ENCODE assay signal across 8 mouse cellular contexts in genomic region chr7:4795767-4796433, GRCm38 (mm10). TPM values are rescaled to one million over a fixed set of nuclear protein-coding genes. Genes with fewer than 3 reads are reported as not detected.
A peak's percentile ranks its signal among the peaks of the same experiment; 100 is the strongest.
DNase-seq lines count a peak whose midpoint lies in the region; ATAC-seq and TF ChIP-seq lines count a peak whose summit lies in the region.

No protein-coding gene starts in this region.

- no peak overlapping the region for H3K4me2 ChIP-seq in forebrain, embryonic 14.5 days (ENCODE audit: low read length)
- H3K4me2 ChIP-seq in neural tube, embryonic 15.5 days: no peak overlapping the region

- peak; percentile 16; the same call in 1 of the 2 replicates for TF ChIP-seq CTCF in spleen, adult 2 months (IDR thresholded peaks at IDR 0.05; ENCODE audit: extremely low read depth, insufficient read depth, insufficient read length, insufficient replicate concordance)
- TF ChIP-seq CTCF in kidney, adult 2 months (conservative IDR thresholded peaks at IDR 0.05; ENCODE audit: insufficient read depth, insufficient read length, low read depth, low read length): peak; percentile 43

- 71% methylated on average over 7 of the region's 7 CpGs for WGBS in forebrain, embryonic 14.5 days
- 76% methylated on average over 7 of the region's 7 CpGs for WGBS in forebrain, embryonic 10.5 days
- WGBS in spleen, adult 2 months: 82% methylated on average over 7 of the region's 7 CpGs
- 59% methylated on average over 7 of the region's 7 CpGs for WGBS in kidney, adult 2 months
- WGBS in neural tube, embryonic 15.5 days: 64% methylated on average over 7 of the region's 7 CpGs

- peaks cover 45% of the 10 kb centered on the region for H3K36me3 ChIP-seq in forebrain, embryonic 14.5 days (ENCODE audit: control insufficient read depth, insufficient read depth, low read length)
- peaks cover 53% of the 10 kb centered on the region for H3K36me3 ChIP-seq in forebrain, embryonic 10.5 days (replicated peaks)
- peaks cover 19% of the 10 kb centered on the region for H3K36me3 ChIP-seq in spleen, adult 2 months (ENCODE audit: control insufficient read depth, insufficient read depth, low read length)
- peaks cover 2% of the 10 kb centered on the region; the same call in 1 of the 2 replicates for H3K36me3 ChIP-seq in kidney, adult 2 months (ENCODE audit: control insufficient read depth, insufficient read depth, low read length)
- H3K36me3 ChIP-seq in neural tube, embryonic 15.5 days: peaks cover 41% of the 10 kb centered on the region

- H3K9me3 ChIP-seq in forebrain, embryonic 14.5 days (replicated peaks; ENCODE audit: control insufficient read depth, low read length): no peaks in the 10 kb centered on the region
- H3K9me3 ChIP-seq in forebrain, embryonic 10.5 days: no peaks in the 10 kb centered on the region
- H3K9me3 ChIP-seq in neural tube, embryonic 15.5 days (replicated peaks): no peaks in the 10 kb centered on the region

- TF ChIP-seq POLR2A in spleen, adult 2 months (IDR thresholded peaks at IDR 0.05; ENCODE audit: low read depth, low read length): no peak
- no peak for TF ChIP-seq POLR2A in kidney, adult 2 months (IDR thresholded peaks at IDR 0.05; ENCODE audit: low read depth, low read length)

- no peak overlapping the region for H3K27ac ChIP-seq in forebrain, embryonic 14.5 days (ENCODE audit: low read depth, low read length)
- no peak overlapping the region for H3K27ac ChIP-seq in forebrain, embryonic 10.5 days
- no peak overlapping the region for H3K27ac ChIP-seq in spleen, adult 2 months (ENCODE audit: insufficient read depth, low read length)
- no peak overlapping the region for H3K27ac ChIP-seq in kidney, adult 2 months (ENCODE audit: insufficient read depth, low read depth, low read length)
- H3K27ac ChIP-seq in neural tube, embryonic 15.5 days (replicated peaks): peak overlapping the region; percentile 46; the same call in 1 of the 2 replicates

- no peaks in the 10 kb centered on the region for H3K27me3 ChIP-seq in forebrain, embryonic 14.5 days (replicated peaks; ENCODE audit: control insufficient read depth, insufficient read depth, low read length)
- H3K27me3 ChIP-seq in forebrain, embryonic 10.5 days (ENCODE audit: poor library complexity, severe bottlenecking): peaks cover 6% of the 10 kb centered on the region; the same call in 1 of the 2 replicates
- H3K27me3 ChIP-seq in spleen, adult 2 months (ENCODE audit: control insufficient read depth, insufficient read depth, low read length): no peaks in the 10 kb centered on the region
- no peaks in the 10 kb centered on the region for H3K27me3 ChIP-seq in kidney, adult 2 months (replicated peaks; ENCODE audit: control insufficient read depth, insufficient read depth, low read length)
- H3K27me3 ChIP-seq in neural tube, embryonic 15.5 days (replicated peaks): no peaks in the 10 kb centered on the region

- no peak overlapping the region for H3K9ac ChIP-seq in forebrain, embryonic 14.5 days (ENCODE audit: low read length)
- no peak overlapping the region for H3K9ac ChIP-seq in neural tube, embryonic 15.5 days (replicated peaks)

- 0 out of 2 replicates have a peak, but pooled peaks cover 4% of the 10 kb centered on the region for H3K4me1 ChIP-seq in forebrain, embryonic 14.5 days (ENCODE audit: control insufficient read depth, insufficient read depth, low read length)
- peaks cover 13% of the 10 kb centered on the region for H3K4me1 ChIP-seq in forebrain, embryonic 10.5 days
- peaks cover 6% of the 10 kb centered on the region; the same call in 1 of the 2 replicates for H3K4me1 ChIP-seq in spleen, adult 2 months (ENCODE audit: control insufficient read depth, insufficient read depth, insufficient read length)
- H3K4me1 ChIP-seq in kidney, adult 2 months (ENCODE audit: control insufficient read depth, insufficient read depth, low read length): 0 out of 2 replicates have a peak, but pooled peaks cover 3% of the 10 kb centered on the region
- peaks cover 14% of the 10 kb centered on the region for H3K4me1 ChIP-seq in neural tube, embryonic 15.5 days

- no peak overlapping the region for H3K4me3 ChIP-seq in forebrain, embryonic 14.5 days (ENCODE audit: low read depth, low read length)
- no peak overlapping the region for H3K4me3 ChIP-seq in forebrain, embryonic 10.5 days
- no peak overlapping the region for H3K4me3 ChIP-seq in spleen, adult 2 months (ENCODE audit: extremely low read depth, insufficient read depth, insufficient read length)
- no peak overlapping the region for H3K4me3 ChIP-seq in kidney, adult 2 months (ENCODE audit: insufficient read depth, low read depth, low read length)
- no peak overlapping the region for H3K4me3 ChIP-seq in neural tube, embryonic 15.5 days (replicated peaks)

- no peak for ATAC-seq in forebrain, embryonic 14.5 days
- no peak for ATAC-seq in neural tube, embryonic 15.5 days (ENCODE audit: low FRiP score)

- peak; percentile 77 for DNase-seq in forebrain, embryonic 14.5 days (ENCODE audit: low spot score)
- no peak for DNase-seq in forebrain, embryonic 10.5 days (ENCODE audit: extremely low spot score, low spot score)
- DNase-seq in spleen, adult 2 months (ENCODE audit: low read depth in 1 of 2, low spot score in 2 of 2): no peak
- no peak for DNase-seq in spleen, adult 12 weeks (ENCODE audit: low spot score)
- peak; percentile 40 to 47 for DNase-seq in cerebellum, postnatal 25 days
- peak; percentile 62 for DNase-seq in kidney, adult 2 months
- no peak for DNase-seq in gastrocnemius, postnatal 4 days (ENCODE audit: low spot score in 2 of 2)

RNA-seq across cellular contexts. Expression of gene Rpl28, which starts 3.2 kb away (rescaled TPM):
- polyA plus RNA-seq in forebrain, embryonic 14.5 days (2014; fragmentation: Nextera tagmentation; extraction: Ambion mirVana): 179 and 182 TPM in 2 replicates
- 374 and 397 TPM in 2 replicates for polyA plus RNA-seq in forebrain, embryonic 10.5 days (2016; fragmentation: Nextera tagmentation; extraction: Ambion mirVana)
- 316 and 418 TPM in 2 replicates for polyA plus RNA-seq in spleen, adult 2 months (2012; rRNA removed)
- 340 and 597 TPM in 2 replicates for polyA plus RNA-seq in kidney, adult 2 months (2012; rRNA removed)
- 224 and 255 TPM in 2 replicates for polyA plus RNA-seq in neural tube, embryonic 15.5 days (2015; fragmentation: Nextera tagmentation; extraction: Ambion mirVana)
- total RNA-seq in gastrocnemius, postnatal 4 days (2021): 1,000 to 10,000 TPM; 1,080 to 1,143 TPM

RNA-seq across cellular contexts. Expression of gene Tmem238, which starts 6.4 kb away (rescaled TPM):
- 1.5 and 1.7 TPM in 2 replicates for polyA plus RNA-seq in forebrain, embryonic 14.5 days (2014; fragmentation: Nextera tagmentation; extraction: Ambion mirVana)
- polyA plus RNA-seq in forebrain, embryonic 10.5 days (2016; fragmentation: Nextera tagmentation; extraction: Ambion mirVana): 3.9 and 4.4 TPM in 2 replicates
- 17.5 and 34.9 TPM in 2 replicates for polyA plus RNA-seq in spleen, adult 2 months (2012; rRNA removed)
- 57.8 and 87.8 TPM in 2 replicates for polyA plus RNA-seq in kidney, adult 2 months (2012; rRNA removed)
- polyA plus RNA-seq in neural tube, embryonic 15.5 days (2015; fragmentation: Nextera tagmentation; extraction: Ambion mirVana): 6.8 and 9.9 TPM in 2 replicates
- 1 to 10 TPM; 3.7 to 5.2 TPM for total RNA-seq in gastrocnemius, postnatal 4 days (2021)

RNA-seq across cellular contexts. Expression of gene Tmem190, which starts 13.2 kb away (rescaled TPM):
- not detected in 2 replicates for polyA plus RNA-seq in forebrain, embryonic 14.5 days (2014; fragmentation: Nextera tagmentation; extraction: Ambion mirVana)
- polyA plus RNA-seq in forebrain, embryonic 10.5 days (2016; fragmentation: Nextera tagmentation; extraction: Ambion mirVana): 0.34 TPM in 1 of 2 replicates, not detected in the other
- polyA plus RNA-seq in spleen, adult 2 months (2012; rRNA removed): not detected in 2 replicates
- 0.31 TPM in 1 of 2 replicates, not detected in the other for polyA plus RNA-seq in kidney, adult 2 months (2012; rRNA removed)
- polyA plus RNA-seq in neural tube, embryonic 15.5 days (2015; fragmentation: Nextera tagmentation; extraction: Ambion mirVana): not detected in 2 replicates
- total RNA-seq in gastrocnemius, postnatal 4 days (2021): not detected

RNA-seq across cellular contexts. Expression of gene Il11, which starts 13.2 kb away (rescaled TPM):
- polyA plus RNA-seq in forebrain, embryonic 14.5 days (2014; fragmentation: Nextera tagmentation; extraction: Ambion mirVana): 0.21 and 0.32 TPM in 2 replicates
- not detected in 2 replicates for polyA plus RNA-seq in forebrain, embryonic 10.5 days (2016; fragmentation: Nextera tagmentation; extraction: Ambion mirVana)
- polyA plus RNA-seq in spleen, adult 2 months (2012; rRNA removed): 0.09 and 0.23 TPM in 2 replicates
- polyA plus RNA-seq in kidney, adult 2 months (2012; rRNA removed): 0.13 and 0.24 TPM in 2 replicates
- 0.90 and 1.0 TPM in 2 replicates for polyA plus RNA-seq in neural tube, embryonic 15.5 days (2015; fragmentation: Nextera tagmentation; extraction: Ambion mirVana)
- under 1 TPM; 0.18 to 0.29 TPM for total RNA-seq in gastrocnemius, postnatal 4 days (2021)

RNA-seq across cellular contexts. Expression of gene Ube2s, which starts 16.5 kb away (rescaled TPM):
- 378 and 472 TPM in 2 replicates for polyA plus RNA-seq in forebrain, embryonic 14.5 days (2014; fragmentation: Nextera tagmentation; extraction: Ambion mirVana)
- polyA plus RNA-seq in forebrain, embryonic 10.5 days (2016; fragmentation: Nextera tagmentation; extraction: Ambion mirVana): 399 and 408 TPM in 2 replicates
- polyA plus RNA-seq in spleen, adult 2 months (2012; rRNA removed): 167 and 175 TPM in 2 replicates
- 240 and 301 TPM in 2 replicates for polyA plus RNA-seq in kidney, adult 2 months (2012; rRNA removed)
- 252 and 275 TPM in 2 replicates for polyA plus RNA-seq in neural tube, embryonic 15.5 days (2015; fragmentation: Nextera tagmentation; extraction: Ambion mirVana)
- total RNA-seq in gastrocnemius, postnatal 4 days (2021): 100 to 1,000 TPM; 122 to 140 TPM

Comparison
In these comparisons a context has a peak if more than half of its experiments do, and no peak if none do; other contexts are left out.
1. DNase-seq: peak in forebrain, embryonic 14.5 days (single experiment), cerebellum, postnatal 25 days (2 of 2) and kidney, adult 2 months (single experiment); none in forebrain, embryonic 10.5 days (single experiment), spleen, adult 2 months (0 of 2), spleen, adult 12 weeks (single experiment) and gastrocnemius, postnatal 4 days (0 of 2).